Mouse (Mus musculus): ENCODE measurements around the gene Tnrc6a.

- TF ChIP-seq CTCF (IDR thresholded peaks at IDR 0.05; ENCODE audit: low read depth, low read length) (no peak), POLR2AphosphoS5 (IDR thresholded peaks at IDR 0.05; ENCODE audit: insufficient replicate concordance, low read depth, low read length) (no peak), GATA1 (IDR thresholded peaks at IDR 0.05; ENCODE audit: borderline replicate concordance, low read length) (no peak), TAL1 (conservative IDR thresholded peaks at IDR 0.05; ENCODE audit: low read depth, low read length) (no peak), GATA2 (IDR thresholded peaks at IDR 0.05; ENCODE audit: borderline replicate concordance, low read depth, low read length) (no peak)
Observed at GRCm38 (mm10) chr7:123134876-123135275, 11.2 kb downstream of the Tnrc6a start.

Measured in G1E (cell line).